Mouse (Mus musculus) CH12.LX (cell line): Measurements from ENCODE around the gene Vmn1r17.

Source experiments
- GABPA ChIP-seq: IDR thresholded peaks from 2 replicates; pipeline ENCODE4 v1.6.1; 2012; ENCODE audit warnings: low read depth, low read length, improper control_type of control experiment, inconsistent platforms; ENCODE audit not compliant: insufficient replicate concordance
- MXI1 ChIP-seq: IDR thresholded peaks from 2 replicates; pipeline ENCODE4 v1.6.1; 2011; ENCODE audit warnings: mild to moderate bottlenecking, low read depth, low read length, improper control_type of control experiment
- RAD21 ChIP-seq: IDR thresholded peaks from 2 replicates; pipeline ENCODE4 v1.6.1; 2011; ENCODE audit warnings: low read depth, mild to moderate bottlenecking, low read length, improper control_type of control experiment, moderate library complexity

DNA sequence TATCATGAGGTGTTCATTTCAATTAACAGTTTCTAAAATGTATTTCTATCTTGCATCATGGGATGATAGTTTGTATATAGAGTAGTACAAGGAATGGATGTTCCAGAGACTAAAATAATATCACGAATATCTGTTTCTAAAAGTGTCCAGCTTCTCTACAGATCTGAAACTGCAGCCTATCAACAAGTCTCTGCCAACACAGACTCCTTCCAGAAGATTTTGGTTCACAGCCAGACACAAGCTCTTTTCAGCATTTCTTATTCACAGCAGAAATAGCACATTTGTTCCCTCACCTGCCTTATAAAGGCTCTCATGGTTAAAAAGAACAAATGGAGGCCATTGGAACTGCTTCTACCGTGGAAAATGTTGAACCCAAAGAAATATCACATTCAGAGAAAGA is 6.7 kb downstream of the Vmn1r17 start:
- TF ChIP-seq RAD21 (no peak), GABPA (no peak), MXI1 (no peak)
